Mouse (Mus musculus) kidney, adult 8-10 months (tissue): ENCODE data around the gene Fzd2.
"Not testable (repeated sequence)": the region's sequence is repeated elsewhere in the genome, so short reads cannot be mapped to it uniquely, and the experiment has no call there.

Experiments used
- DNase-seq, 2 experiments: peaks; one replicate each; pipeline ENCODE4 v3.0.0; 2022

The Fzd2 gene

DNA sequence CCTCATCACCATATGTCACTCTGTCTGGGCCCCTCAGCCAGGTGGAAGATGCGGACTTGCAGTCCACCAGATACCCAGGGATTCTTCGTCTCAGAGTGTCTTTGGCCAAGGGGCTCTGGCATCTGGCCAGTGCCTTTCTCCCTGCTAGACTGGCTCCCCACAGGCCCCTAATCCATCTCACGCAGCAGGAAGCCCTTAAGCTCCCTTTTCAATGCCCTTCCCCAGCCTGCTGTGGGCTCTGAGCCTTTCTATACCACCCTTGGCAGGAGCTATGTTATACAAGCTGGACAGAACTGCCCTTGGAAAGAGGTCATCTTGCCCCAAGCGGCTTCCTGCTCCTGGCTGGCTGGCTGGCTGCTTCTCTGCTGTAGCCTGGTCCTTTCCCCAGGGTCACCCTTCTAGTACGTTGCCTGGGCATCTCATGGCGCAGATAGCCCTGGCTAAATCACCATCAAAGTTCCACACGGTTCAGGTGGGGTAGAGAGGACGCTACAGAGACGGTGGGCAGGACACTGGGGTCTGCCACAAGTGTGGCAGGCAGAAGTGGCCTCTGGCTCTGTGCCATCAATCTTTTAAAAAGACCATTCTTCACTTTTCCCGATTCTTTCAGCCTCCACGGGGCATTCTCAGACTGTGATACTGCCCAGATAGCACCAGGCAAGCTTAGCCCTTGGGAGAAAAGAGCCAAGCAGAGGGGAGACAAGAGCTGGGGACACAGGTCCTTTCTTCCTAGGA lies 22.7 kb upstream of the Fzd2 start:
- DNase-seq = no peak

- DNase-seq = peak; percentile 30 to 42
These were observed 22.1 kb upstream of the Fzd2 start for GRCm38 (mm10) chr11:102582016-102582610.

DNA sequence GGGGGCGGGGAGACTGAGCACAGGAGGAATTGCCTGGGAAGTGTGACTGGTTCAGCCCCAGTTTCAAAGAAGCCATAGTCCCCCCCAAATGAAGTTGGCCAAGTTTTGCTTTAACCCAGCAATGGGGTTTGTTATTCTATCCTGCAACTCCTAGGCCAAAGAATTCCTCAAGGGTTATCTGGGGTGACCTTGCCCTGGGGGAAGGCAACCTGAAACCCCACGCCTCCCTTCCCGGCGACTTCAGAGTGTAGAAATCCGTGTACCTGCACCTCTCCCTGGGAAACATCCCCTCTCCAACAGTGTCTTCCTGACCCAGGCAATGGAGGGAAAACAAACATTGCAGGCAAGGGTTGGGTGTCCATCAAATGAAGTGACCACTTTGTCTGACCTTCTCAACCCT lies 21.5 kb upstream of the Fzd2 start:
- DNase-seq = no peak

GRCm38 (mm10) chr11:102586445-102587130 lies 17.6 kb upstream of the Fzd2 start:
- no peak for DNase-seq

DNA sequence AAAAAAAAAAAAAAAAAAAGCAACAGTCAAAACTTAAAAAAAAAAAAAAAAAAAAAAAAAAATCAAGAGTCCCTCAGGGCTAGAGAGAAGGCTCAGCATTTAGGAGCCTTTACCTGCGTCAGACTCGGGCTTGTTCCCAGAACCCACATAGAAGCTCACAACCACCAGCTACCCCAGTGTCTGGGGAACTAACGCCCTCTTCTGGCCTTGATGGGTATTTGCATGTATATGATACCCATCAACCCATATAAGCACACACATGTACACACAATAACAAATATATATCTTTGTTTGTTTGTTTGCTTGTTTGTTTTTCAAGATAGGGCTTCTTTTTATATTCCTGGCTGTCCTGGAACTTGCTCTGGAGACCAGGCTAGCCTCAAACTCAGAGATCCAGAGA lies 16.6 kb upstream of the Fzd2 start:
- DNase-seq = no peak

GRCm38 (mm10) chr11:102595341-102595820 lies 8.8 kb upstream of the Fzd2 start:
- DNase-seq = no peak

GRCm38 (mm10) chr11:102599912-102600311 lies 4.3 kb upstream of the Fzd2 start:
- no peak for DNase-seq

- no peak for DNase-seq
These were observed 1.2 kb upstream of the Fzd2 start for GRCm38 (mm10) chr11:102602816-102603495.

DNA sequence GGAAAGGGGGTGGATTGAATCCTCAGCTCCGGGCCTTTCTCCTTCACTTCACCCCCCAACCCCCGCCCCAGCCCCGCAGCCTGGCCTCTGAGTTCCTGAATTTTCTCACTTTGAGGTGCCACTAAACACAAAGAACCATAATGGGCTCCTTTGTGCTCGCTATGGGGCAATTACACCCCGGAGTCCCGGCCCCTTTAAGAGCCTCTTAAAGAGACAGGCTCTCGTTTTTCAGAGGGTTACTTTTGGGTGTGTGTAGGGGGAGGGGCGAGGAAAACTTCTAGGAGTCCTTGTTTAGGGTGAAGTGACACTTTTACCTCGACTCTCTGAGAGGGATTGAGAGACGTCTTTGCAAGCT lies 723 bp upstream of the Fzd2 start:
- DNase-seq = peak; percentile 52 to 57

GRCm38 (mm10) chr11:102604777-102605552 lies 769 bp downstream of the Fzd2 start:
- DNase-seq = peak in 1 of 2 experiments; percentile 19

- DNase-seq = no peak
These were observed 1.6 kb downstream of the Fzd2 start for GRCm38 (mm10) chr11:102605553-102606416.

DNA sequence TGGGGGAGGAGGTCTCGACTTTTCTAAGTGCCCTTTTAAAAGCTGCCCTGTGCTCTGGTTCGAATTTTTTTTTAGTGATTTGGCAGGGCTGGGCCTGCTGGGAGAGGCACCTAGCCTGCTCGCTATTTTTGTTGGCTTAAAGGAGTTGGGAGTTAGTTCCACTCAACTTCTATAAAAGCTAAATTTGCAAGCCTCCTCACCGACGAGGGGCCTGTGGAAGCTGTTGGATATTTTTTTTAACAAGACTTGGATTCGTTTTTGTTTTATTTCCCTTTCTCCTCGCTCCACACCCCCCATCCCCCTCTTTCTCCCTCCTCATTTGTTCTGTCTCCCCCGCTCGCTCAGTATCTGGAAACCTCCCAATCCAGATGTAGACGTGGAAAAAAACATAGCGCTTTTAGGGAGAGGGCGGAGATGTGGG lies 2.6 kb downstream of the Fzd2 start:
- no peak for DNase-seq

GRCm38 (mm10) chr11:102607201-102607600 lies 3.0 kb downstream of the Fzd2 start:
- not testable (repeated sequence) for DNase-seq

DNA sequence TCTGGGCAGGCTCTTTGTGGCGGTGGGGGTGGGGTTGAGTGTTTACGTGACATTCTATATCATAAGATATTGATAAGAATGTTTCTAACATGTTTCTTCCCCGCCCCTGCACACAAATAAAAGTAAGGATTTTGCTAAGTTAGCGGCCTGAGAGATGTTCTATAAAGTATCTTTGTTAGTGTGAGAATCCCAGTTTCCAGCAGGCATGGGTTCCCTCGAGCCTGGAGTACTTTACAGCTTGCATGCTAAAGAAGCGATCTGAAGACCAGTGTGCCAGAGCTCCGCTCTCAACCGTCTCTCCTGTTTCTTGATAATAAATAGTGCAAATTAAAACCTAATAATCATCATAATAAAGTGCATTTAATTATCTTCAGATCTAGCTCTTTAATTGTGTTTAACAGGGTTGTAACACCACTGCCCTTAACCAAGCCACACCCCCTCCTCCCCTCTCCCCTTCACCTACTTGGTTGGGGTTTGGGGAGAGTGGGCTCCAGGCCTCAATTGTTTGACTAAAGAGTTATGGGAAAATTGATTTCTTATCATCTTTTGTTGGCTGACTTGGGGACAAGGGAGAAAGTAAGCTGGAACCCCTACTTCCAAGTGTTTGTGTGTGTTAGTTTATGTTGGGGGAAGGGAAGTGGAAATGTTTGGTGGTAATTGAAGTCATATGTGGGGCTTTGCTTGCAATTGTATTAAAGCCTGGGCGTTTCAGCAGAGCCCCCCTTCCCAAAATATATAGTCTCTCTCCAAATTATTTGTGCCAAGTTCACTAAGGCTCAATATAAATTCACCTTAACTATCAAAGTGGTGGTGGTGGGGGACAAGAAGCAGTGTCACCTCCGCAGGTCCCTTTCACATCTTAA lies 3.7 kb downstream of the Fzd2 start:
- no peak for DNase-seq

- DNase-seq = no peak
These were observed 4.5 kb downstream of the Fzd2 start for GRCm38 (mm10) chr11:102608691-102609090.

GRCm38 (mm10) chr11:102609483-102609882 lies 5.3 kb downstream of the Fzd2 start:
- DNase-seq = no peak

- no peak for DNase-seq
These were observed 6.1 kb downstream of the Fzd2 start for GRCm38 (mm10) chr11:102610260-102610659.

DNA sequence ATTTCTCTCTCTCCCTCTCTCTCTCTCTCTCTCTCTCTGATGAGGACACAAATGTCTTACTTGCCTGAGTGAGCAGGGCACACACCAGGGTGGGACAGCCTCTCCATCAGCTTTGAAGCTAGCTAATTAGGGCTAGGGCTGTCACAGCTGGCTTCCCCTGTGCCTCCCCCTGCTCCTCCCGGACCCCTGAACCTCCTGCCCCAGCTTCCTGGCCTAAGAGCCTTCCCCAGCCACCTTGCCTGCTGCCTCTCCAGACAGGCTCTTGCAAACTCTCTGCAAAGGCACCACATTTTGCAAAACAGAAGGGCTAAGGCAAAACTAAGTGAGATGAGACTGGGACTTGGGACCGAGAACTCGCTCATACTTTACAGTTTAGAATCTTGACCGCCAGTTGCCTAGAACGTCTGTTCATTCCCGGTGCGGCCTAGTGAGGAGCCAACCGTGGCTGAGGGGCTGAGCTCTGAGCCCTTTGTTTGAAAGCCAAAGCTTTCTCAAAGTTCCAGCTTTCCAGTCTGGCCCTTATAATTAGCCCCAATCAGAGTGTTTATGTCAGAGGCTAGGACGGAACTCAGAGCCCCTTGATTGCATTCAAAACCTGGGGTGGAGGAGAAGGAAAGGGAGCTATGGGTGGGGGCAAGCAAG lies 6.6 kb downstream of the Fzd2 start:
- DNase-seq = no peak

GRCm38 (mm10) chr11:102611317-102611705 lies 7.1 kb downstream of the Fzd2 start:
- DNase-seq = no peak

GRCm38 (mm10) chr11:102619449-102619848 lies 15.3 kb downstream of the Fzd2 start:
- no peak for DNase-seq
